Mouse (Mus musculus) mature B cell (primary cell): ENCODE measurements around the gene Prex1.
"Not testable (repeated sequence)": the region's sequence is repeated elsewhere in the genome, so short reads cannot be mapped to it uniquely, and the experiment has no call there.

Experiments
- in situ Hi-C: fragments of 300-500 bp; cut with MboI; formaldehyde crosslinking; loops from 2 replicates; pipeline ENCODE4 v1.14.3; 2019

Prex1 gene

DNA sequence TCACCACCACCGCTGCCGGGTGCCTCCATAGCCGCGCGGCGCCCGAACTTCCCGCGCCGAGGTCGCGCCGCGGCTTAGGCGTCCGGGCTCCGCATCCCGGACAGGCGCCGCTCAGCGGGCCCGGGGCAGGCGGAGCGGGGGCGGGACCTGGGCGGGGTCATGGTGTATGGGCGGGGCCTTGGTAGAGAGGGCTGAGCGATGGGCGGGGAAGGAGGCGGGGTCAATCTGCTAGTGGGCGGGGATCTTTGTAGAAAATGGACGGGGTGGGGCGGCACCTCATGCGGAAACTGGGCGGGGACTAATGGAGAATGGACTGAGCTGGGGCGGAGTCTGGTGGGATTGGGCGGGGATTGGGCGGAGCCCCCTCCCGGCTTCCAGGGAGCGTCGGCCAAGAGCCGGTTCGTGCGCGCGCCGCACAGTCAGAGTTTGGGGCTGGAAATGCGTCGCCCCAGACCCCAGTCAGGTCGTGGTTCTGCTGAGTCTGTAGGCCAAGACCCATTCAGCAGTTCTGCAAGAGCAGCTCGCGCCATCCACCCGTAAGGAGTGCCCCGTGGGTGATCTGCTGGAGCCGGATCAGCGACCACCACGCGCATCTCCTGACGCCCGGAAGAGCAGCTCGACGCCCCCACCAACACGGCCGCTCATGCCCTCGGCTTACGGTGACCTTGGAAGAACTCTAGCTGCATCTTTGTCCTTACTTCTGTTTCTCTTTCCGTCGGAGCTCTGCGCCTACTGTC lies at the start of gene Prex1:
Prex1 (minus strand) TSS at position 143 of the 737 bp plus-strand sequence.
- in situ Hi-C loops, result loop anchor here (5.0 kb wide), 1 partner anchor 92 kb away; no protein-coding TSS in a partner anchor

DNA sequence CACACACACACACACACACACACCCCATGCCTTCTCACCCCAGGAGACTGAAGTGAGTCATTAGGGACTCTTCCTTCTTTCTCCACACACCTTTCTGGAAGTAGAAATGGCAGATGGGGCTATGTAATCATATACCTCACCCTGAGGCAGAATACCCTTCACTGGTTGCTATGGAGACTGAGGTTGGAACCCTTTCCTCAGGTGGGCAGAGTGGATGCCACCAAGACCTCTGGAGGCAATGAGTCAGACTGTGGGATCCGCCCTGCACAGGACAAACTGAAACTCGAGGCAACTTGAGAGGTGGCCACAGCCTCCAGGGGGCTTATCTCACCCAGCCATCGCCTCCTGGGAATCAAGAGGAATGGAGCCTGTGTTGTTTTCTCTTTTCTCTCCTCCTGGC lies 44.3 kb upstream of the Prex1 start:
- in situ Hi-C loops, result no loop called here

DNA sequence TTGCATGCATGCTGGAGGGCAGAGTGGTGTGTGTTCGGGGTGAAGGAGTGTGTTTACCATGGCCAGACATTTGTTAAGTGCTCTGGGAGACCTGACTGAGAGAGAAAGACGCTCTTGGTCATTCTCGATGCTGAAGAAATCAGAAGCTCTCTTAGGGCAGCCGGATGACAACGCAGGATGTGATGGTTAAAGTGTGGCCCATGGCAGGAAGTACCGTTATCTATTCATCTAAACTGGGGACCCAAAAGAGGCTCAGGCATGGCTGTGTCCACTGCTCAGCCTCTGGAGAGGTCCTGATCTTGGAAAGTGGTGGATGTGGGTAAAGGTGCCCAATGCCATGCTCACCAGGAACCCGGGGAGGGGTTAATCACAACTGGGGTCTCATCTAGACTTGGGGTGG lies 41.1 kb upstream of the Prex1 start:
- in situ Hi-C loops, result no loop called here

DNA sequence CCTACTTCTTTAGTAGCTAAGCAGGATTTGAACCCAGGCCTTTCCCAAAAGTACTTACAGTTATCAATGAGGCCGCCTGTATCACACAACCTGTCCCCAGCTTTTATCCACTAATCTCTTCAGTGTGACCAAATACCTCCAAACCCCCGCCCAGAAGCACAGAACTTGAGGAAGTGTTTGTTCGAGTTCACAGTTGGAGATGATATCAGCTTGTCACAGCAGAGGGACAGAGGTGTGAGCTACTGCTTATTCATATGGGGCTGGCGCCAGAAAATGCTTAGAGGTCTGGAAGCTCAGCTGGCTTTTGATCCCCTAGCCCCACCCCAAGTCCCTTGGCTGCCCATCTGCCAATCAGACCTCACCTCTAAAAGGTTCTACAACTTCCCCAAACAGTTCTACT lies 40.6 kb upstream of the Prex1 start:
- in situ Hi-C loops, result no loop called here

DNA sequence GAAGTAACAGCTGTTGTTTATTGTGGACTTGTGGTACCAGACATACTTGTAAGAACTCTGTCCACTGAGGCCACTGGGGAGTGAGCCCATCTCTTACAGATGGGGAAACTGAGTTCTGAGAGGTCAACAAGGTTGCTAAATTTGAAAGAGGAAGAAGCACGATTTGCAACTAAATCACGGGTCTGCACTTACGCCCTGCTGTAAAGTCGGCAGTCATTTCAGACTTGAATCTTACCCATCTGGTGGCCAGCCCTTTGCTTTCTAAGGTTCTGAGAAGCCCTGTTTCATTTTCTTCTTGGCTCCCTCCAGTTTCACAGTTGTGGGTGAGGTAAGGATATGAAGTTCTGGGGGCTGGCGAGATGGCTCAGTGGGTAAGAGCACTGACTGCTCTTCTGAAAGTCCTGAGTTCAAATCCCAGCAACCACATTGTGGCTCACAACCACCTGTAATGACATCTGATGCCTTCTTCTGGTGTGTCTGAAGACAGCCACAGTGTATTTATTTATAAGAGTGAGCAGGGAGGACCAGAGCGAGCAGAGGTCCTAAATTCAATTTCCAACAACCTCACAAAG lies 37.1 kb upstream of the Prex1 start:
- in situ Hi-C loops, result no loop called here

DNA sequence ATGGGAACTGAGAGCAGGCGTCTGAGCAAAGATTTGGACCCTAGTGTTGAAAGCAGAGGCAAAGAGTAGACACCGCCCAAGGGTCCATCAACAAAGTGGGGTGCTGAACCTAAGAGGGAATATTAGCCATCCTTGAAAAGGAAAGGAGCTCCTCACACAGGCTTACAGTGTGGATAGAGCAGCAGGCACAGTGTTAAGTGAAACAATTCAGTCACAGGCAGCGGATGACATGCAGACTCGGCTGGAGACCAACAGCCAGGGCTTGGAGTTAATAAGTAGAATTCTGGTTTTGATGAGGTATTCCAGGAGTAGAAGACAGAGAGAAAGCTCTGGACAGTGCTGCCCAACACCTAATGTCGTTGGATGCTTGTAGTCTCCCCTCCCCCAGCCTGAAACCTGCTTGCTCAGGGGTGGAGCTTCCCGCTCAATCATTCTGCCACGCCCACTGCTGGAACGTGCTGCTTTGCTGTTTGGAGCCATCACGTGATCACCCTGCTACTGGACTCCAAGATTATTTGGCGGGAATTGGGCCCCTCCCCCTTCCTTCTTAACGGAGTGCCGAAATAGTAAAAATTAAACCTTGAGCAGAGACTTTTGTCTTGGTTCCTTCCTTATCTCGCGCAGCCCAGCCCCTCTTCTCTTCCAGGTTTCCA lies 32.8 kb upstream of the Prex1 start:
- in situ Hi-C loops, result not testable (repeated sequence)

DNA sequence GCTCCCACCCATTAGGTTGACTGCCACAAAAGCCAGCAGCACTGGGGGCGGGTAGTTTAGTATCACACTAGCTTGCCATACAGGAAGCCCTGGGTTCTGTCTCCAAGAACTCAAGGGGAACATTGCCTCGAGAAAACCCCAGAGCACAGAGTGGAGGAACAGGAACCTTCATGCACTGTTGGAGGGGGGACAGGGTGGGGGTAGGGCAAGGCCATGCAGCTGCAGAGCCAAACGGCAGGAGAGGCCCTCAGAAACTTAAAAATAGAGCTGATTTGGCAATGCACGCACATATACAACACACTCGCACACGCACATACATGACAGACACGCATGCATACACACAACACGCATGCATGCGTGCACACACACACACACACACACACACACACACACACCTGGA lies 32.2 kb upstream of the Prex1 start:
- in situ Hi-C loops, result no loop called here

DNA sequence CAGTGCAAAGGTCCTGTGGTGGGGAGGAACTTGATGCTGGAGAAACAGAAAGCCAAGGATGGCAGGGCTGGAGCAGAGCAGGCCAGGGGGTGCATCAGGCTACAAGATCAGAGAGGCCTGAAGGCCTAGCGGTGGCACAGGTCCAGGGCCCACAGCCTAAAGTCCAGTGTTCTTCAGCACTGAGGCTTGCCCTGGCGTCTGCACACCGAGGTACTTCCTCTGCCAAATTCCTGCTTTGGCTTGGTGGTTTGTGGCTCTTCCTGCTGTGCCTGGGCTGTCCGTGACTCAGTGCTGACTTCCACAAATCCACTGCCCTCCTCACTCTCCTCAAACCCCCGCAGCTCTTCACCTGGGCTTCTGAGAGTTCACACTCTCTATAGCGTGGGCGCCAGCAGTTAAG lies 30.8 kb upstream of the Prex1 start:
- in situ Hi-C loops, result no loop called here

DNA sequence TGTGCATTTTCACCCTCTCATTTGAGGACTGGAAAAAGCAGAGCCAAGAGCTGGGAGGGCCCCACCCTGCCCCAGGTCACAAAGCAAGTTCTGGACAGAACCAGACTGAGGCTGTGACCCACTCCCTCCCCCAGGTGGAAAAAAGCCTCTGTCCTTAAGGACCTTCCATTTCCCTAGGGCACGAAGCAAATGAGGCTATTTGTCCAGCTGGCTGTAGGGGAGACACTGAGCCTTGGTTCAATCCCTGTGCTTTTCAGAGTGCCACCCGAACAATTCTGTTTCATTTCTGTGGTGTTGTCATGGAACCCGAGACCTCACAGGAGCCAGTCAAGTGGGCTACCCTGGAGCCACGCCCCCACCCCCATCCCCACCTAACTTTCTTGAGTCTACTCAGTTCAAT lies 29.9 kb upstream of the Prex1 start:
- in situ Hi-C loops, result no loop called here

DNA sequence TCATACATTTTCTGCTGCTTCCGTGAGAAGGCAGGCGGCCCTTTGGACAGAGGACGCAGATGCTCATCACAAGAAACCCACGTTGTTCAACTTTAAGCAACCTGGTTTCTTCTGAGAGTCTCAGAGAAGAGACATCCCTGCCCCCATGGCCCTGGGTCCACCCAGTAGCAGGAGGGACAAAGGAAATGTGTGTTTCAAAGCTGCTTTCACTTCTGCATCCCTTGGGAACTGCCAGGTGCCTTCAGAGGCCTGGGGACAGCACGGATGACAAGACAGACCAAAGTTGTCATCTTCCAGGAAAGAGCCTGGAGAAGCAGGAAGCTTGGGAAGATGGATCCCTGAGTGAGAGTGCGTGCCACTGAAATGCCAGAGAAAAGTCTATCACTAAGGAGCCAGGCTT lies 27.8 kb upstream of the Prex1 start:
- in situ Hi-C loops, result no loop called here

DNA sequence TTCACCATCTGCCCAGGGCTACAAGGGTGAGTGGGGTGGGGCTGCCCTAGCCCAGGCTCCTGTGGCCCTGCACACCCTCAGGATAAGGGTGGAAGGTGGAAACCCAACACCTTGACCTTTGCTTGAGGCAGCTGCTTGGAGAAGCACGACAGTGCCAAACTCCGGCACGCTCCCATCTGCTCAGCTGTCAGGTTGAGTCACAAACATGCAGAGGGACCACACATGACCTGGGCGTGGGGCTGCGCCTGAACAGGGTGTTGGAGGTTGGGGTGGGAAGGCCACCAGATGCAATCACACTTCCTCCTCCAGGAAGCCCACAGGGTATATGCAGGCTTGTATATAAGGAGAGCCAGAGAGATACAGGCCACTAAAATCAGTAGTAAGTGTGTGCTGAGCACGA lies 26.8 kb upstream of the Prex1 start:
- in situ Hi-C loops, result no loop called here

DNA sequence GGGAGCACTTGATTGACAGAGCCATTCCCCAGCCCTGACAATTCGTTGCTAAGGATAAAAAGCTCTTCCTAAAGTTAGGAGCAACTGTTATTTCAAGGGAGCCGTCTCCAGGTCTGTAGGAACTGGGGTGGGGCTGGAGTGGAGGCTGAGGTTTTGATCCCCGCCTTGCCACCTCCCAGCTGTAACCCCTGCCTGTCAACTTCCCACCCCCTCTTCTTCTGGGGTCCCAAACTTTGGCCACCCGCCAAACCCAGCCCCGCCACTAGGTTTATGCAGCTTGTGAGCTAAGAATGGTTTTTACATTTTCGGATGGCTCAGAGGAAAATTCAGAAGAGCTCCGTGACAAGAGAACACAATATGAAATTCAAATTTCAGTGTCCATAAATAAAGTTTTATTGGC lies 23.7 kb upstream of the Prex1 start:
- in situ Hi-C loops, result no loop called here

DNA sequence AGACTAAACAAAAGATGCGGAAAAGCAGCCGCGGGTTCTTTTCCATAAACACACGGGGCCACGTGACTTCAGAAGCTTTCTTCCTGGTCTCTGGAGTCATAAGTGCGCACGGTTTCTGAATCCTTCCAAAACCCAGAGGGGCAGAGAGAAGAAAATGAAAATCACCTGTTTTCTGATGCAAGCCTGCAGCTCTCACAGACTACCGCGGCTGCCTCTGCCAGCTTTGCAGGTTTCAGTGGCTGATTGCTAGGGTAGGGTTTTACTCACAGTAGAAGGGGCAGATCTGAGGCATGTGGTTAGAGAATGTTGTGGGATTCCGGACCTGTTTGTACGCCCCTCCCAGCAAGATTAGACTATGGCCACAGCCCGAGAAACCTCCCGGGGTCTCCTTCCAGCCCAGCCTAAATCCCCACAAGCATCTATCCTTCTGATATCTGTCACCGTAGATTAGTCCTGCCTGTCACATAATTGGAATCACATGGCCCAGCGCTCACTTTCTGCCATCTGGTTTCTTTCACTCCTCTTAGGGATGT lies 21.9 kb upstream of the Prex1 start:
- in situ Hi-C loops, result no loop called here

DNA sequence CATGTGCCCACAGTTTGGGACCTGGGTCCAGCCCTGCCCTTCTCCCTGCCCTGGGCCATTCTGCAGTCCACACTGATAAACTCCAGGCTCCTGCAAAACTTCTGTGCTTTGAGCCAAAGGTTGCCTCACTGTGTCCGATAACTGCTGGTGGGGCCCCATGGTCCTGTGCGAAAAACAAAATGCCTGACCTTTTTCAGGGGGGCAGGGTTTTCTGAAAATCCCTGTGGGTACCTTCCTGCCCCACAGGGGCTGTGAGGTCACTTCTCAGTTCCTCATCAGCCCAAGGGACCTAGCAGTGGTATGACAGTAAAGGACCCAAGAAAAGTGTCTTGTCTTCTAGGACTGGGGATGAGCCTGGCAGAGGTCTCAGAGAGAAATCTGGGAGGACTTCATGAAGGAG lies 19.2 kb upstream of the Prex1 start:
- in situ Hi-C loops, result no loop called here

DNA sequence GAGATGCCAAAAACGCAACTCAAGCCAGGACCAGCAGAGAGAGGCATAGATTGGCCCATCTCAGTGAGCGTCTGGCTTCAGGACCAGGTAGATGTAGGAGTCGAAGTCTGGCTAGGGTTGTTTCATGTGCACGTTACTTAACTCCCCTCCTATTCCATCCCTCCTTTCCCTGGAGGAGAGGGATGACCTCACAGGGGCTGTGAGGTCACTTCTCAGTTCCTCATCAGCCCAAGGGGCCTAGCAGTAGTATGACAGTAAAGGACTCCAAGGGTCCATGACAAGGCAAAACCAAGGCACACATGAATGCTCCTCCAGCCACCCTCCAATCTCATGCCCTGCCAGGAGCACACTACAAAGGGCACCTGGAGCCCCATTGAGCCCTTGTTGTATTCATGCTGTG lies 18.5 kb upstream of the Prex1 start:
- in situ Hi-C loops, result no loop called here

DNA sequence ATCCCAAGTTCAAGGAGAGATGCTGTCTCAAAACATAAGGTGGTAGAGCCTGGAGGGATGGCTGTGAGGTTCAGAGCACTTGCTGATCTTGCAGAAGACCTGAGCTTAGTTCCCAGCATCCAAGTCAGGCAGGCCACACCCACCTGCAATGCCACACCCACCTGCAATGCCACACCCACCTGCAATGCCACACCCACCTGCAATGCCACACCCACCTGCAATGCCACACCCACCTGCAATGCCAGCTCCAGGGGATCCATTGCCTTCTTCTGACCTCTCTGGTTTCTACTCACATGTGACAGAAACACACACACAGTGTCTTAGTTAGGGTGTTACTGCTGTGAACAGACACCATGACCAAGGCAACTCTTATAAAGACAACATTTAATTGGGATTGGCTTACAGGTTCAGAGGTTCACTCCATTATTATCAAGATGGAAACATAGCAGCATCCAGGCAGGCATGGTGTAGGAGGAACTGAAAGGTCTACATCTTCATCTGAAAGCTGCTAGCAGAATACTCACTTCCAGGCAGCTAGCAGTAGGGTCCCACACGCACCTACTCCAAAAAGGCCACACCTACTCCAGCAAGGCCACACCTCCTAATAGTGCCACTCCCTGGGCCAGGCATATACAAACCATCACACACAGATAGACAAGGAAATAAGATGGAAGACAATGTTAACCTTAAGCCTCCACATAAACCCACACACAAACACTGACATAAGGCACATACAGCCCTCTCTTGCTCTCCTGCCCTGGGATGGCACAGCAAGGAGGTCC lies 17.7 kb upstream of the Prex1 start:
- in situ Hi-C loops, result not testable (repeated sequence)

DNA sequence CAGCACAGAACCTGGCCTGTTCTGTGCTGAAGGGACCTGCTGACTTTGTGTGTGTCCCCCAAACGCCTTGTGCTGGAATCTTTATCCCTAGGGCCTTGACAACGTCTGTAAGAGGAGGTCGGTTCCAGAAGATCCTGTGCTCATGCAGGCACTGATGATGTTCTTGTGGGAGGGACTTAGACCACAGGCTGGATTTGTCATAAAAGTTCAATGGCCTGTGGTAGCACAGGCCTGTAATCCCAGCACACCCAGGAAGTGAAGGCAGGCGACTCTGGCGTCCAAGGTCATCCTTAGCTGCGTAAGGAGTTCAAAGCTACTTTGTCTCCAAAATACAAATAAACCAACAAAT lies 16.9 kb upstream of the Prex1 start:
- in situ Hi-C loops, result no loop called here

DNA sequence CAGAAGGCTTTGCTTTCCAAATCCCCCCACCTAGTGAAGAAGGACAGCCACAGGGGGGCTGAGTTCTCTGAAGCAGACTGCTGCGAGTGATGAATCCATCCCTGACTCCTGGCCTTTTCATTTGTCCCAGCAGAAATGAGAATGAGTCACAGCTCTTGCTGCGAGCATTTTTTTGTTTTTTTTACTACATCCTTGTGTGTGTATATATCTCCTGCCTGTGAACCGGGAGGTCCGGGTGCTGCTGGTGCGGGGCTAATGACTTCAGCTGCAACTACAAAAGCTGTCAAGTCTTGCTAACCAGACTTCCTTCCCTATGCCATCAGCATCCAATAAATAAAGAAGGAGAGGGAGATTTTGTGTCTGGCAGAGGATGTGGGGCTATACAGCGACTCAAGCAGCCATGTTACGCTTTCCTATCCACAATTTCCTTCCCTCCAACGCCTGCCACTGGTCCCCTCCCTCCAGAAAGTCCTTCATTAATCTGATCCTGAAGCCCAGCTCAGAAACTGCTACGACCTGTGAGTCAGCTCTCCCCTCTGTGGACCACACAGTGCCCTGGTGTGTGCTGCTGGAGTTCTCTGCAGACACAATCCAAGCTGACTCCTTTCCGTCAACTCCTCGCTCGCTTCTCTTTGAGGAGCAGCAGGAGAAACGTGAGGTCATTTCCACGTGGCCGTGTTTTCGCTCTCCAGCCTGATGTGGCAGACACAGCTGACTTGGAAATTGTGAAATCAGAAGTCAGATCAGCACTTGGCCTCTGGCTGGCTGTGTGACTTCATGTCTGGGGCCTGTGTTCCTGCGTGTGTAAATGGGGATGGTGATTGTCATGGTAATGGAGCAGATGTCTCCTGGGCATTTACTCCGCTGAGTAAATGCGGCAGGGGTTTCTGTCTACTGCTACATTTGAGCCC lies 16.3 kb upstream of the Prex1 start:
- in situ Hi-C loops, result no loop called here

DNA sequence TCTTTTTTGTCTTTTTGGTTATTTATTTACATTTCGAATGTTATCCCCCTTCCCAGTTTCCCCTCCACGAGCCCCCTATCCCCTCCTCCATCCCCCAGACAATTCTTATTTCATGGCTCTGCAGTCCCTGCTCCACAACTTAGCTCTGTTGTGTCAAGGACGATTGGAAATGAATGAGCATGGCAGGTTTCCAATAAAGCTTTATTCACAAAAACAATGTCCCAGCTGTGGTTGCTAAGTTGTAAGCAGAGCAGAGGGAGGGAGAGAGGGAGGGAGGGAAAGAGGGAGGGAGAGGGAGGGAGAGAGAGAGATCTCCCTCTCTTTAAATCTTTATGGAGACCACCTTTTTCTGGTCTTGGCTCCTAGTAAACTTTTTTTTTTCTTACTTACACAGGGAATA lies 15.4 kb upstream of the Prex1 start:
- in situ Hi-C loops, result no loop called here

DNA sequence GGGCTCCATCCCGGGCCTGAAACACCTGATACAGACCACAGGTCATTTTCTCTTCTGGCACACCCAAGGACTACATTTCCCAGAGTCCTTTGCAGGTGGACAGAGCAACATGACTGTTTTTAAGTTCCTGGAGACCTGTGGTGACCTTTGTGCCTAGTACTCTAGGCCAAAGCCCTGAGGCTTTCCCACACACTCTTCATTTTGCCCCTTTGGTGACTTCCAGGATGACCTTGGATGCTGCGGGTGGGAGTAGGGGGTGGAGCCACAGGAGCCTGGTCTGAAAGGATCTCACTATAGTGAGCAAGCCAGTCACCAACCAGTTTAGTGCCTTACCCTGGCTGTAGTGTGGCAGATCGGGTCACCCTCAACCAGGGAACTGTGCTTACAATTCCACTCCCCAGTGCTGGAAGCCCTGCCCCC lies 14.6 kb upstream of the Prex1 start:
- in situ Hi-C loops, result no loop called here

DNA sequence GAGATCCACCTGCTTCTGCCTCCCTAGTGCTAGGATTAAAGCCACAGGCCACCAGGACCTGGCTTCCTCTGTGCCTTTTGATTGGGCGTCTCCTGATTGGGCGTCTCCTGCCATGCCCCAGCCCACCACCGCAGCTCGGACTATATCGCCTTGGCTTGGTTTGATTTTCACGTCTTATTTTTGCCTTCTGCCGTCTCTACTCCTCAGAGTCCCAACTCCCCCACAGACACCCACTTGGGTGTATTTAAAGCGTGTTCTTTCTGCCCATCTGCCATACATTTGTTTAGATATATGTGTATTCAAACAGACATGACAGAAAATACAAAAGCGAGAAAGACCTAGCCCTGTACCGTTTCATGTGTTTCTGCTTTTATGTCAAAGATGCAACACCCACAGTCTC lies 14.2 kb upstream of the Prex1 start:
- in situ Hi-C loops, result no loop called here
